Mouse (Mus musculus): ENCODE measurements around the gene Pmf1. TPM values are rescaled to one million over a fixed set of nuclear protein-coding genes. Genes with fewer than 3 reads are reported as not detected.
"Not testable (repeated sequence)": the region's sequence is repeated elsewhere in the genome, so short reads cannot be mapped to it uniquely, and the experiment has no call there.

Gene Pmf1
- polyA plus RNA-seq, 1 experiment from 2014 or later, result 30.6 TPM

DNA sequence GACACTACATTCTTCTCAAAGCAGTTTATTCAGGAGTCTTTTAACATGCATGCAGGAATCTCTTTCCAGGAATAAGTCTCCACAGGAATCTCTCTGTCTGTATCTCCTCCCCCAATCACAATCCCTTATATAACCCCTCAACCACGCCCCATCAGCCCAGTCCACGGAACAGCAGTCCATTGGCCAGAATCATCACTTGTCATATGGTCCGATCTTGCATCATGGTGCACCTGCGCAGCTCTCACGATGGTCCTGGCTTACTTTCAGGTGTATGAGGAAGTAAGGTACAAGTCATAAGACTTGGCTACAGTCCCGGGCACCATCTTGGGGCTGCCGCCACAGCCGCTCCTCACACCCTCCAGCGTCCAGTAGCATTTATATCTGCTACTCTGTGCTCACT, 37.5 kb downstream of the Pmf1 start, which contains the start of gene Bglap3:
Gene Bglap3 (minus strand): TSS at position 101 of the 400 bp plus-strand sequence.
- H3K4me3 ChIP-seq (ENCODE audit: low read depth, low read length); ATAC-seq: not testable (repeated sequence)

DNA sequence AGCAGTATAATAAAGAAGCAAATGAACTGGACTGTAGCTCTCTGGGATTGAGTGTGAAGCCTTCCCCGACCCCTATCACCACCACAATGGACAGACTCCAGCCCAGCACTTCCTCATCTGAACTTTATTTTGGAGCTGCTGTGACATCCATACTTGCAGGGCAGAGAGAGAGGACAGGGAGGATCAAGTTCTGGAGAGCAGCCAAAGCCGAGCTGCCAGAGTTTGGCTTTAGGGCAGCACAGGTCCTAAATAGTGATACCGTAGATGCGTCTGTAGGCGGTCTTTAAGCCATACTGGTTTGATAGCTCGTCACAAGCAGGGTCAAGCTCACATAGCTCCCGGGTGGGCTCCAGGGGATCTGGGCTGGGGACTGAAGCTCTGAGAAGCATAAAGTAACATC, 41.6 kb downstream of the Pmf1 start:
- H3K36me3 ChIP-seq (ENCODE audit: insufficient read depth, low read length); H3K4me3 ChIP-seq (ENCODE audit: low read depth, low read length); DNase-seq (ENCODE audit: low spot score); H3K4me1 ChIP-seq (ENCODE audit: insufficient read depth, low read depth, low read length); ATAC-seq; H3K4me2 ChIP-seq (replicated peaks; ENCODE audit: low read depth, low read length); H3K27me3 ChIP-seq (replicated peaks; ENCODE audit: insufficient read depth, low read length); H3K9me3 ChIP-seq (ENCODE audit: low read length); H3K9ac ChIP-seq (replicated peaks; ENCODE audit: low read depth); H3K27ac ChIP-seq (ENCODE audit: low read length): not testable (repeated sequence)
- WGBS, result 83% methylated on average over 7 of the region's 7 CpGs

More for the DNA sequence above, 37.5 kb downstream of the Pmf1 start, which contains the start of gene Bglap3:
- H3K4me2 ChIP-seq (replicated peaks; ENCODE audit: low read depth, low read length); H3K4me1 ChIP-seq (ENCODE audit: insufficient read depth, low read depth, low read length); H3K9ac ChIP-seq (replicated peaks; ENCODE audit: low read depth); DNase-seq (ENCODE audit: low spot score); H3K27me3 ChIP-seq (replicated peaks; ENCODE audit: insufficient read depth, low read length); H3K36me3 ChIP-seq (ENCODE audit: insufficient read depth, low read length); H3K27ac ChIP-seq (ENCODE audit: low read length); H3K9me3 ChIP-seq (ENCODE audit: low read length): not testable (repeated sequence)
- 91% methylated on average over 9 of the region's 9 CpGs for WGBS

GRCm38 (mm10) chr3:88367517-88367916, 42.6 kb downstream of the Pmf1 start:
- not testable (repeated sequence) for ATAC-seq; H3K9me3 ChIP-seq (ENCODE audit: low read length); H3K27me3 ChIP-seq (replicated peaks; ENCODE audit: insufficient read depth, low read length); H3K27ac ChIP-seq (ENCODE audit: low read length); H3K9ac ChIP-seq (replicated peaks; ENCODE audit: low read depth); H3K36me3 ChIP-seq (ENCODE audit: insufficient read depth, low read length); DNase-seq (ENCODE audit: low spot score); H3K4me2 ChIP-seq (replicated peaks; ENCODE audit: low read depth, low read length); H3K4me3 ChIP-seq (ENCODE audit: low read depth, low read length); H3K4me1 ChIP-seq (ENCODE audit: insufficient read depth, low read depth, low read length)
- WGBS, result 53% methylated on average over 3 of the region's 7 CpGs

DNA sequence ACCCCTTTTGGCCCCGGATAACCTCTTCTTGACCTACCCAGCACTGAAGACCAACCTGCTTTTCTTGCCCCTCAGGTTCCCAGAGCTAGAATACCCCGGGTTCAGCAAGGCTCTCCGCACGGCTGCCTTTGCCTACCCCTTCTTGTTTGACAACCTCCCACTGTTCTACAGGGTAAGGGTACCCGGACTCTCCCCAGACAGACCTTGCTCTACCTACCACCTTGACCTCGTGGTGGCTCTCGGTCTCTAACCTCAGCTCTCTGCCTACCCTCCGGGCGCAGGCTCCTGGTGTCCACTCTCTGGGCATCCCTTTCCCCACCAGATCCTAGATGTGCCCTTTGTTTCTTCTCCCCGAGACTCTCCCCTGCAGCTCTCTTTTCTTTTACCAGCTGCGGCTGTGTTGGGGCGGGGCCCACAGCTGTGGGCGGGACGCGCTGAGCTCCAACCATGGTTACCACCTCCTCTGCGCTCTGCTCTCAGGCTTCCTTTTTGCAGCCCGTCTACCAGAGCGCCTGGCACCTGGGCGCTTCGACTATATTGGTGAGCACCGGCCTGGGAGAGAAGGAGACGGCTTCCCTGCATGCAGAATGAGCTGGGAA, 43.2 kb downstream of the Pmf1 start:
- not testable (repeated sequence) for H3K4me2 ChIP-seq (replicated peaks; ENCODE audit: low read depth, low read length); DNase-seq (ENCODE audit: low spot score); H3K9ac ChIP-seq (replicated peaks; ENCODE audit: low read depth); H3K4me3 ChIP-seq (ENCODE audit: low read depth, low read length); H3K27ac ChIP-seq (ENCODE audit: low read length); H3K27me3 ChIP-seq (replicated peaks; ENCODE audit: insufficient read depth, low read length); H3K4me1 ChIP-seq (ENCODE audit: insufficient read depth, low read depth, low read length); H3K9me3 ChIP-seq (ENCODE audit: low read length); H3K36me3 ChIP-seq (ENCODE audit: insufficient read depth, low read length)
- peak; percentile 75 for ATAC-seq
- WGBS, result 5% methylated on average over 18 of the region's 22 CpGs

DNA sequence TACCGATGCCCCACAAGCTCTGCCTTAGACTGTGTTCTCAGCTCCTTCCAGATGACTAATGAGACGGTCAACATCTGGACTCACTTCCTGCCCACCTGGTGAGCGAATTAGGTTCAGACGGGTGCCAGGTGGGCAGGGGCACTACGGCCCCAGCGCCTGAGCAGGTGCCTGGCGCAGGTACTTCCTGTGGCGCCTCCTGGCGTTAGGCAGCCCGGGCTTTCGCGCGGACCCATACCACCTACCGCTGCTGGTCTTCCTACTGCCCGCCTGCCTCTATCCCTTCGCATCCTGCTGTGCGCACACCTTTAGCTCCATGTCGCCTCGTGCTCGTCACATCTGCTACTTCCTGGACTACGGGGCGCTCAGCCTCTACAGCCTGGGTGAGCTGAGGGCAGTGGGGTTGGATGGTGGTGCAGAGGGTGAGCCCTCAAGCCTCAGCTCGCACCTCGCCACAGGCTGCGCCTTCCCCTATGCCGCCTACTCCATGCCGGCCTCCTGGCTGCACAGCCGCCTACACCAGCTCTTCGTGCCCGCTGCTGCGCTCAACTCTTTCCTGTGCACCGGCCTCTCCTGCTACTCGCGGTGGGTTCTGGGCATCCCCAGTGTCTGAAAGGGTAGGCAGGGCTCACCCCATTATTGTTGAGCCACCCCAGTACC, 44.3 kb downstream of the Pmf1 start:
- 0 out of 2 replicates have a peak, but pooled peaks cover 3% of the 10 kb centered on the region for H3K27me3 ChIP-seq (replicated peaks; ENCODE audit: insufficient read depth, low read length)
- peaks cover 9% of the 10 kb centered on the region; the same call in 1 of the 2 replicates for H3K36me3 ChIP-seq (ENCODE audit: insufficient read depth, low read length)
- no peak overlapping the region for H3K9ac ChIP-seq (replicated peaks; ENCODE audit: low read depth)
- no peaks in the 10 kb centered on the region for H3K9me3 ChIP-seq (ENCODE audit: low read length)
- peaks cover 5% of the 10 kb centered on the region; the same call in 1 of the 2 replicates for H3K4me1 ChIP-seq (ENCODE audit: insufficient read depth, low read depth, low read length)
- DNase-seq (ENCODE audit: low spot score) (no peak), ATAC-seq (no peak)
- 47% methylated on average over 34 of the region's 34 CpGs for WGBS
- no peak overlapping the region for H3K27ac ChIP-seq (ENCODE audit: low read length)
- no peak for TF ChIP-seq CTCF (IDR thresholded peaks at IDR 0.05)
- TF ChIP-seq EP300 (IDR thresholded peaks at IDR 0.05), result no peak
- H3K4me2 ChIP-seq (replicated peaks; ENCODE audit: low read depth, low read length), result no peak overlapping the region
- H3K4me3 ChIP-seq (ENCODE audit: low read depth, low read length), result no peak overlapping the region

GRCm38 (mm10) chr3:88364337-88364736, 45.8 kb downstream of the Pmf1 start, which contains the start of gene Paqr6:
Gene Paqr6, plus strand, starts transcription at chr3:88364584.
- Histone ChIP-seq H3K4me1 (ENCODE audit: insufficient read depth, low read depth, low read length) (peaks cover 5% of the 10 kb centered on the region; the same call in 1 of the 2 replicates), H3K27ac (ENCODE audit: low read length) (no peak within 1 kb of the TSS), H3K9ac (replicated peaks; ENCODE audit: low read depth) (no peak within 1 kb of the TSS), H3K4me3 (ENCODE audit: low read depth, low read length) (no peak within 1 kb of the TSS), H3K9me3 (ENCODE audit: low read length) (no peaks in the 10 kb centered on the region), H3K27me3 (replicated peaks; ENCODE audit: insufficient read depth, low read length) (0 out of 2 replicates have a peak, but pooled peaks cover 3% of the 10 kb centered on the region), H3K4me2 (replicated peaks; ENCODE audit: low read depth, low read length) (peak within 1 kb of the TSS; percentile 20; the same call in 1 of the 2 replicates), H3K36me3 (ENCODE audit: insufficient read depth, low read length) (peaks cover 24% of the 10 kb centered on the region; the same call in 1 of the 2 replicates)
- ATAC-seq, result peak; percentile 69
- 2% methylated on average over 16 of the region's 16 CpGs for WGBS
- TF ChIP-seq EP300 (IDR thresholded peaks at IDR 0.05) (no peak), CTCF (IDR thresholded peaks at IDR 0.05) (no peak)
- peak; percentile 74 for DNase-seq (ENCODE audit: low spot score)
